Mouse (Mus musculus) thymus, postnatal 25 days (tissue): ENCODE measurements at regions not wholly inside any gene's neighbourhood (a gene's known extent, or its start where the extent isn't known, plus 50 kb on each side); places are given as distances from the start of the nearest gene placed in this dataset.

Experiments used
- DNase-seq: peaks from one replicate; pipeline ENCODE4 v3.0.0; 2022

DNA sequence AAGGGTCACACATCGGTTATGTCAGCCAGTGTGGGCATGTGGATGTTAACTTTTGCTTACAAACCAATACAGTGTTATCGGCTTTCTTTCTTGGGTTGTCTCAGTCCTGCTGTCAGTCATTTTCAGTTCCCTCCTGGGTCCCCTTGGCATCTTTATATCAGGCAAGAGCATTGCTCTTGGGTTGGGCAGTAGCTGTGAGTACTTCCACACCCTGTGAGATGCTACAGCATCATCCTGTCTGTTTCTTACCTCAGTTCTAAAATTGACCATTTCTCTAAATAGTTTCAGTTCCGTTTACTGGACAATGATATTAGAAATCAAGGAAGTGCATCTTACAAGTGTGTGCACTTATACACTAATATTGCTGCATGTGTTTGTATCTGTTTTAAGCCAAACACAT lies 104.9 kb upstream of the Sgk1 start:
- no peak for DNase-seq

DNA sequence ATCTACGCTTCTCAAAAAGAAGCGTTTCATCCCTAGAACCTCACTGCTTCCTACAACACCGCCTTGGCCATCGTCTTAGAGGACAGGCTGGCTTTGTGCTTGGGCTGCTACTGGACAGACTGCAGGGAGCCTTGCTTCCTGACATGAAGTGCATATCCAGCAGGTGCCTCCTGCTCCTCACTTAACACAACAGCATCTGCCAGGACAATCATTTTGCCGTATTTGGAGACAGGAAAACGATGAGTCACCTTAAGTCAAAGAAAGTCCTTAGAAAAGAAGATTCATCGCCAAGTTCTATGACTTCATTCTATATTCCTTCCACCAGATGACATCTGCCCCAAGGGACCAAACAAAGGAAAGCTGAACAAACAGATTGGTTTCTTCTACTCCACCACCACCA lies 98.5 kb upstream of the Sgk1 start:
- no peak for DNase-seq

DNA sequence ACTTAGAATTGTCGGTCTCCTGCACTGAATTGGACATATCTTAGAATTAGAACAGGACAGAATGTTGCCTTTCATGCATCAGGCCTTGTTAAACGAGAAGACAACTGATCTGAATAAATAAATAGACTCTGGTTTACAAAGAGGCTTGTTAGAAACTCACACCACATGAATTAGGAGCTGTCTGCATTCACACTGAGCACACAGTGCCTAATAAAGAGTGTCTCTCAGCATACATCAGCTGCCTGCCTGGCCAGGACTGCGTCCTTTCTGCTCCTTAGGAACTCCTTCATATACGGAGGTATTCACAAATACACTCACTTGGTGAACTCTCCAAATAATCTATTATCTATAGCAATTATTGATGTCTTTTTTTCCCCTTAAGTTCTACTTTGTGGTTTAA lies 96.9 kb upstream of the Sgk1 start:
- no peak for DNase-seq

DNA sequence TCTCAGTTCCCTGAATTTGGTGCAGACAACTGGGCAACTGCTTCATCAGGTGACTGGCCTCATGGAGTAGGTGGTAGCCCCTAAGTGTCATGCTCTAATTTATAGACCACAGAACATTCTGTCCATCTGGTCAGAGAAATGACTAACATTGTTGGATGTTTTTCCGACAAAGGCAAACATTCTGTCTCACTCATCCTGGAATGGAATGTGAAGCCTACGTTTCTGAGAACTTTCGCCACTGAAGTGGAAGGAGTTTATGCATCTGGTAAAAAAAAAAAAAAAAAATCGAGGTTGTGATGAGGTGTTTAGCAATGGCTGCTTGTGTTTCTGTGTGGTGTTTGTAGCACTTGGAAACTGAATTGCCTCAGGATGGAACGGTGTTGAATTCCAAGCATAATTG lies 96.2 kb upstream of the Sgk1 start:
- no peak for DNase-seq

DNA sequence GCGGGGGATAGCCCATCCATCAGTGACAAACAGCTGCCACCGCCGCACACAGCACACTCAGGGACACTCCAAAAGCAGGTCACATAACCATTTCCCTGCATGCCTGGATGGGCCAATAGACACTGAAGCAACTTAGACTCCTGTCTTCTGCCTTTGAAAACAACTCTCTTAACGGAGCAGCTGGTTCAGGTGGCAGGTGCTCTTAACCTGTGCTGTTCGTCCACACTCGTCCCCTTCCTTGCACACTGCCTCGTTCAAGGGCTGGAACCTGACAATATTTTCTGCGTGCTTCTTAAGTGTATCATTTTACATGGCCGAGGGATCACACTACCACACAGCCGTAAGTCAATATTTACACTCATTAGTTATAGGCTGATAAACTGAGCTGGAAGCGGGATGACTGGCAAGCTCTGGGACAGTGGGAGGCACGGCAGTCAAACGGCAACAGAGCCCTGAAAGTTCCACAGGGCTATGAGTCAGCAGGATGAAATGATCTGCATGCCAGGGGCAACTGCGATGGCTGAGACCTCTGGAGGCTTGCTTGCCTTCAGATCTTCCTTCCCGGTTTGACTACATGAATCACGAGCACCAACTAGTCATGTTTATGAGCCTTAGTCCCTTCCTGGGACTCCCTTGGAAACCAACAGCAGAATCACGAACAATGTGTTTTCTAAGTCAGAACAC lies 92.0 kb upstream of the Sgk1 start:
- DNase-seq: no peak

DNA sequence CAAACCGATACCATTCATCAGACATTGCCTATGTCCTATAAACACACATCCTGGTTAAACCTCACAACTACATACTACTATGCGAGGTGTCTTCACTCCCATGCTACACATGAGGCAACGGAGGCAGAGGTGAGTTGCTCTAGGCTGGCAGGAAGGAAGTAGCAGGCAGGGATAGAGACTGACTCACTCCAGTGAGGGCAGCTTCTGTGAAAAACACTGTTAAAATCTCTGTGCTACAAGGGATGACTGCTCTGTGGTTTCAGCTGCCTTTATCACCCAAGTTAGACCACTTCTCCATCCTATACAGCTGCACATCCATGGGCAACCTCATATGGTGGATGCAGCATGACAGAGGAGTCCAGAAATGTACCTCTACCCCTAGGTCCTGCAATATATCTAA lies 91.0 kb upstream of the Sgk1 start:
- DNase-seq: peak; percentile 26

DNA sequence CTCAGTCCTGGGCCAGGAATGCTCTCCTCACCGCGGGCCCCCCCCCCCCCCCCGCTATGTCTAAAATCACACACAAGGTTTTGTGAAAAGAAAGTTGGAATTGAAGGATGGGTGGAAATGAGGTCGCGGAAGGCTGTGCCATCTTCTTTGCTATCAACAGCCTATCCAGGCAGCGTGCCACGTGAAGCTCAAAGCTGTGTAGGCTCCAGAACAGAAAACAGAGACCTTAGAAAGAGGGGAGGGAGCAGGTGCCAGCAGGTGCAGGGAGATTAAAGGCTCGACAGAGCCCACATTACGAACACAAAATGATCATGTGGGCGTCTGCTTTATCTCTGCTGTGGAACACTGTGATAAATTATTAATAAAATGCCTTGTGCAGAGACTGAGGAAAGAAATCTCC lies 89.6 kb upstream of the Sgk1 start:
- peak; percentile 56 for DNase-seq

DNA sequence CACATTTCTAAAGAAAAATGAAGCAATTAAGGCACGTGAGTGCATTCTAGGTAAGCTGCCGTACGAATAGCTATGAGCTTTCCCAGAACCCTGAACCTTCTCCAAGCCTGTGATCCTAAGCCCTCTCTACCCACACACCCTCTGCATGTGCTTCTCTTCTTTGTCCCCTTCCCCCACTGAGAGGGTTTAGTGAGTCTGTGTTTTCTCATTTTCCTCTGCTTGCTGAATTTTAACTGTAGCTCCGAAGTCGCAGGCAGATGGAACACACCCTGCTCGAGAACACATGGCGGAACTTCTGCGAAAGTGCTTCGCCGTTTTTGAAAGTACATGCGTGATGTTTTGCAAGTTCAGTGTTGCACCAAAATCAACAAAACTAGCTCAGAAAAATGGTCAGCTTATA lies 88.3 kb upstream of the Sgk1 start:
- DNase-seq: no peak

DNA sequence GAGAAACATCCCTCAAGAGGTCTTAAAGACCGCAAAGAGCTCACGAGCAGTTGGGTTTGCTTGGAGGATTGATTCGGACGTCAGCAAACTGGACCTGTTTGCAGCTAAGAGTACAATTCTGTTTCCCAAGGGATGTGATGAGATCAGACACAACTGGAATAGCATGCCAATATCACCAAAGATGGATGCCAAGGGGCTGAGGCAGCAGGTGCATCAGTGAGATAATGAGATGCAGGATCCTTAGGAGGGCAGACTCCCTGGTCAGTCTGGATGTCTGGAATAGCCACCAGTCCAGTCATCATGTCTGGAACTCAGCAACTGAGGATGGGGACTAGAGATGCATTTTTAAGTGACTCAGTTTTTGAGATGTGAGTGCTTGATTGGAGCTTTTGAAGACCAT lies 85.6 kb upstream of the Sgk1 start:
- no peak for DNase-seq

DNA sequence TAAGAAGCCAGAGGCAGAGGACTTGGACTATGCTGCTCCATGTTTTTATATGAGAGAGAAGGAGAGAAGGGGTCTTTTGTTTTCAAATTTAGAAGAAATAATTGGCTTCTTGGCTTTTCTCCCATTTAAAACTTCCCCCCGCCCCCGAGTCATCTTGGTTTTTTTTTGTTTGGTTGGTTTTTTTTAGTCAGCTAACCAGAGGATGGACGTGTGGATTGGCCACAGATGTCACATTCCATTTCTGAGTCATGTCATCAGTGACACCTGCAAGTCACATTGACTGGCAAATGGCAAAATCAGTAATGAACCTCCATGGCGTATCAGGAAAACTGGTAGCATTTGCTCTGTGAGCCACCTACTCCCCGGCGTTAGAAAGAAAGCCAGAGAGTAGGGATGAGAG lies 83.9 kb upstream of the Sgk1 start:
- no peak for DNase-seq

DNA sequence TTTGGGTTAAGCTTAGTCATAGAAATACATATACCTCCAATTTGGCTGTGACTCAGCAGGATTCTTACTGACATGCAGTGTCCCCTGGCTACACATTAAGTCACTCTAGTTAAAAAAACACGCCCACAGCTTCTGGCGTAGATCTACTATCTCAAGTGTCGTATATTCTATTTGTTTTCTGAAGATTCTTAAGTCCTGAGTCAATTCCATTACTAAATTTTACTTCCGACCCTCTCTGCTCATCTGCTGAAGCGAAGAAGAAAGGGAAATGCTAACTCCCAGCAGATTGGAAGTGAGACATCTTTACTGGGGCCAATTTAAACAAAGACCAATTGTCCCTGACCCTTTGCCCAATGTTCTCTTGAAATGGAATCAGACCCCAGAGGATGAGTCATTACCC lies 80.4 kb upstream of the Sgk1 start:
- no peak for DNase-seq

DNA sequence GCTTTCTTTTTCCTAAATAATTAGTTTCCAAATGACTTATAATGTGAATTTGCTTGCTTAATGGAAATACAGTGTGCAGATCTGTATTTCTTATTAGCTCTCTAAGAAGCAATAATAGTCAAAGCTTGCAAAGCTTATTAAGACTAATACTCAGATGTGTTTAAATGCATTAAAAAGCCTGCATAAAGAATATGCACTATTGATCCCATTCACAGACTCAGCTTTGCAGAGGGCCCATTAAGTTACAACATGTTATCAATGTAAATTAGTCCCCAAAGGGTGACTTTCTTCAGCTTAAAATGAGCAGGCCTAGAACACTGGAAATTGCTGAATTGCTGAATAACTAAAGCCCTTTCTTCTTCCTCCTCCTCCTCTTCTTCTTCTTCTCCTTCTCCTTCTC lies 78.8 kb upstream of the Sgk1 start:
- no peak for DNase-seq

DNA sequence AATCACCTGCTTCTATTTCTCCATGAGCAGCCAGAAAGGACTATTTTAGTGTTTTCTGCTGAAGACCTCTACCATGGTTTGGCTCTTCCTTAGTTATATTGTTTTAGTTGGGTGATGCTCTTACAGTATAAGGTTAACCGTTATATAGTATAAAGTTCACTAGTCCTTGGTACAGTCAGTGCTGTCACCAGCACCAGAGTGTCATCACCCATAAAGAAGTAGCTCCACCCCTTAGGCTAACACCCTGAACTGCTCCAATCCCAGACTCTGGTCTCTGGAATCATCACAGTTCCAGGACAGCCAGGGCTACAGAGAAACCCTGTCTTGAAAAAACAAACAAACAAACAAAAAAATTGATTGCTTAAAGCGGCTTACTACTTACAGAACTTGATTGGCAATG lies 77.2 kb upstream of the Sgk1 start:
- DNase-seq: no peak

DNA sequence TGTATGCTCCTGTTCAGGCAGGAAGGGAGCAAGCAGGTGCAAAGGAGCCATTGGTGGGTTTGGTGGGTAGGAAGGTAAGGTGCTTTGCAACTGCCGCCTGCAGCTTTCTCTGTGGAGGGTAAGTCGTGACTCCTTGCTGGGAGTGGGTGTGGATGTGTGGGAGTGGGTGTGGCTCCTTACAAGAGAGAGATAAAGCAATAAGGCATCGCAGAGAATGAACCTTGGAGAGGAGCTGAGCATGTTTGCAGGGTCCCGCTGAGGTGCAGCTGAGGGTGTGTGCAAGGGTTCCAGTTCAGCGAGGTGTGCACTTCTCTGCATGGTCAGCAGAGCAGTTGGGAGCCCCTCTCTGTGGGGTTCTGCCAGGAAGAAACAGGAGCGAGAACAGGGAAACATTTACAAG lies 76.4 kb upstream of the Sgk1 start:
- DNase-seq: peak; percentile 21

DNA sequence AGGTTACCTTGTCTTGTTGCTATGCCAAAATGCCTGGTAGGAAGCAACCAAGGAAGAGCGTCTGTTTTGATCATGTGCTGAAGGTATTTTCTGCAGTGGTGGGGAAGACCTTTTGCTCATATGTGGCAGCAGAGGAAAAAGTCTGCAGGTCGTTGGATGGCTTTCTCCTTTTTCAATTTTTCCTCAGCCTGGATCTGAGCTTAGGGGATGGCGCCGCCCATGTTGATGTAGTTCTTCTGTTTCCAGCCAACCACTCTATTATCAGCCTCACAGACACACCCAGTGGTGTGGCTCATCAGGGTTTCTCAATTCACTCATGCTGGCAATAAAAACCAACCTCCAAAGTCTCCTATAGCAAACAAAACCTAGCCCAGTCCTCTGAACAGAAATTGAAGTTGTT lies 75.3 kb upstream of the Sgk1 start:
- no peak for DNase-seq

DNA sequence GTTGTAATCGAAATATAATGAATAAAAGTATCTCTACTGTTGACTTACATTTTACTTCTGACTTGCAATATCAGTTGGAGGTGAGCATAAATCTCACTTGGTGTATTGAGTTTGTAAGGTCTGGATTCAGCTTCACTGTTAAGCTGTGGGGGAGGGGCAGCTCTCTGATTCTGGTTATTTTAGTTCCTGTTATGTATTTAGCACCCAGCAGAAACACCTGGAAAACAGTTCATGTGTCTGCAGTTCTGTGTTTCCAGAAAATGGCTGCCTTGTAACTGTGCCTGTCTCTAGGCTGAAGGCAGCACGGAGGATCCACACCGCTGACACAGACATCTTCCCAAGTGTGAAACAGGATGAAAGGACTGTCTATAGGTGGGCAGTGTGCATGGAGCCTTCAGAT lies 62.3 kb upstream of the Sgk1 start:
- DNase-seq: no peak

DNA sequence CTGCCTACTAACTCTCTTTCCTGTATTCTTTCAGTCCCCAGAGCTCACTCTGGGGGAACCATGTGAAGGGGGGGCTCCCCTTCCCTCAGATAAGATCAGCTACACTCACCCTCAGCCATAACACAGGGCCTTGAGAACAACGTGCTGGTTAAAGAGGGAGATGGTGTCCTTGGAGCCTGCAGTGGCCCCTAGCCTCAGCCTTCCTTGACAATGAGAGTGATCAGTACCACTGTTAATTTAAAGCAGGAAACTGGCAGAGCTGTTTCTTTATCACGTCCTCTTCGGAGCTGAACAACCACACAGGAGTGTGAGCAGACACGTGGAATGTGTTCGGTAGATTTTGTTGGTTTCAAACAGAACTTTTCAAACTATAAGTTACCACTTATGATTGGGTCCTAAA lies 60.6 kb upstream of the Sgk1 start:
- no peak for DNase-seq

DNA sequence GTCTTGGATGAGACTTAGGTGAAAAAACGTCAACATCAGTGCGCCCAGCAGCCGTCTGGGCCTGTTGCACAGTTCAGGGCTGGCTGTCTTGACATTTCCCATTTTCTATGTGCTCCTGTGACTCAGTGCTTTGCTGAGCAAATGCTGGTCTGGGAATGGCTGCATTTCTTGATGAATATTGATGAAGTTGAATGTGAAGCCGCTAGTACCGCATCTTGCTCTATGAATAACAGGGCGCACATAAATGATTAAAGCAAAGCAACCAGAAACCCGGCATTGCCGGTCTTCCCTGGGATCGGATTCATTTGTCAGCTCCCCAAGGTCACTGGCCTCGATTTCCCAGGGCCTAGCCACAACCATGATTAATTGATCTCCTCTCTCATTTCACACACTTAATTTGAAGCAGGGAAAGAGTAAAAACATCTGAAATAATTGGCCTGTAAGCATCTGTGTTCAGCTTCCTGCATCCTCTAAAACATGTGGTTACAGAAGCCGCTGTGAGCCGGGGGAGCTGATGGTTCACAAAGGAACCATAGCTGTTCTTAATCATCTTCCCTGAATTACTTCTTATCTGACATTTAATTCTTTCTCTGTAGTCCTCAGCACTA lies 57.5 kb upstream of the Sgk1 start:
- DNase-seq: no peak

DNA sequence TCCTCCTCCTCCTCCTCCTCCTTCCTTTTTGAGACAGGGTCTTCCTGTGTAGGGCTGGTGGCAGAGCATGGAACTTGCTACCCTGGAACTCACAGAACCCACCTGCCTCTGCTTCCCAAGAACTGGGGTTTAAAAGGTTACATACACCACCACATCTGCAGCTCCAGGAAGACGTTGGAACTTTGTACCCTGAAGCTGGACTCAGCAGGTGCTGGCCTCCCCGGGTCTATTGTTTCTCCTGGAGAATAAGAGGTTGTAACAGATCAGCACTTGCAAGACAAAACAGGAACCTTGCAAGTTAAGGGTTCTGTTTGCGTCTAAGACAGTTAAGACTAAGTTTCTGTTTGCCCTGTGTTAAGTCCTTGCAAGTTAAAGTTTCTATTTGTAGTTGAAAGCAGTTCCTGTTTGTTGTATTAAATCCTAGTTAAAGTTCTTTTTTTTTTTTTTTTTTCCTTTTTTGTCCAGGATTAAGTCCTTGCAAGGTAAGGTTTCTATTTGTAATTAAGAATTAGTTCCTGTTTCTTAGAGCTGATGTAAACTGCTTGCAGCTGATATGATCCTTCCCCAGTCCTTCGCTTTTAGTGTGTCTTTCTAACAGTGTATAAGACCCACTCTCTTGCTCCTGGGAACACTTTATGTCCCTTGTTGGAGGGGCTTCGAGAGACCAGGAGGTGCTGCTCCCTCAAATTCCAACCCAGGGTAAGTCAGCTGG lies 55.0 kb upstream of the Sgk1 start:
- DNase-seq: peak; percentile 27

DNA sequence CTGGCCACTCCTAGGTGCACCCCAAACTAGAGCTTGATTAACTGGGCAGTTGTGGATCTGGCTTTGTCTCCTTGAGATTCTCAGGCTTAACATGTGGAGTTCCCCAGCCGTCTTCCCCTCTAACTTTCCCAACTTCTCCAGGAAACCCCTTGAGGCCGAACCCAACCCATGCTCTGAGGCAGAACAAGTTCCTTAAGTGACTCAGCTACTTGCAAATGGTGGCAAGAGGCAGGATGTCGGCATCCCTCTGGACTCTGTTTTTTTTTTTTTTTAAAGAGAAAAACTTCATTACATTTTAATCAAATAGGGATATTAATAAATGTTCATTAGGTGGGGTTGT lies 54.5 kb upstream of the Sgk1 start:
- DNase-seq: no peak

DNA sequence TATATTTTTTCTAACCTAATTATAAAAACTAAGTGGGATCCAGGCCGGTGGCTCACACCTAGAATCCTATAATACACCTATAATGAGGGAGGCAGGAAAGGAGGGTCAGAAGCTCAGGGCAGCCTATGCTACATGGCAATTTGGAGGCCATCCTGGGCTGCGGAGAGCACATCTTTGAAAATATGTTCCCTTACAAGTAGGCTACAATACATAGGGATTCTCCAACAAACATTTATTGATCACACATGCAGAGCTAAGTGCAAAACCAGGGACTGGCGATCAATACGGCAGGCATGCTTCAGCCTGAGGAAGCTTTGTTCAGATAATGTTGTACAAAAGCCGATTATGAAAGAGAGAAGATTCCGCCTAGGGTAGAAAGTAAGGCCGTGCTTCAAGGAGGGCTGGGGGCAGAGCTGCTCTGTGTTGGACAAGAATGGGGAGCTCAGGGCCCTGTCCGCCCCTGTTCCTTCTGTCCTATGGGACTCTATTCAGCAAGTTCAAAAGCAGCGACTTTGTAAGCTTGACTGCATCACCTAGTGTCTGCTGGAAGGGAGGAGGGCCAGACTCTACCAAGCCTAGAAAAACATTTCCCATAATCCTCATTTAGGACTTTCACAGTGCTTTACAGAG lies 53.4 kb upstream of the Sgk1 start:
- no peak for DNase-seq

DNA sequence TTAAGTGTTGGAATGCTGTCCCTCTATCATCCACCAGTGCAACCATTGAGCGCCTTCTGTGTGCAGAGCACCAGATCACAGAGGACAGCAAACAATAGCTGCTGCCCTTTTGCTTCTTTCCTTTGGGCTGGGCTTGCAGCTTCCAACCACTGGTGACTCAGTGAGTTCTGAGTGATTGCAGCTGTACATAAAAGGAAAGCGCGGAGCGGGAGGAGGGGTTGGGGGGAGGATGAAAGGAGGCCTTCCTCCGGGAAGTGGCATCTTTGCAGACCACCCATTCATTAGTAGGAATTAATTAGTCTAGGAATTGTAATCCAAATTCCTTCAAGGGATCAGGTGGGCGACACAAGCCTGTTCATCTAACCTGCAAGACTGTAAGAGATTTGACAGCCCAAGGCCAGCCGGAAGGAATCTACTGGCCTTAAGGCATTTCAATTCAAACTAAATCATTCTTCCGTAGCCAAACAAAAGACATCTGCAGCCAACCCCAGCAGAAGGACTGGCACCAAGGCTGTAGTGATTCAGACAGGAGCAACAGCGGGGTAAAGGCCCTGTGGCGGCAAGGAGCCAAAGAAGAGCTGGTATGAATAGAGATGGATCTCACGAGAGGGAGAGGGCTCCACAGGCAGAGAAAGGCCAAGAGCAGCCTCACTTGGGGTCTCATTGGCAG lies 52.8 kb upstream of the Sgk1 start:
- DNase-seq: no peak

DNA sequence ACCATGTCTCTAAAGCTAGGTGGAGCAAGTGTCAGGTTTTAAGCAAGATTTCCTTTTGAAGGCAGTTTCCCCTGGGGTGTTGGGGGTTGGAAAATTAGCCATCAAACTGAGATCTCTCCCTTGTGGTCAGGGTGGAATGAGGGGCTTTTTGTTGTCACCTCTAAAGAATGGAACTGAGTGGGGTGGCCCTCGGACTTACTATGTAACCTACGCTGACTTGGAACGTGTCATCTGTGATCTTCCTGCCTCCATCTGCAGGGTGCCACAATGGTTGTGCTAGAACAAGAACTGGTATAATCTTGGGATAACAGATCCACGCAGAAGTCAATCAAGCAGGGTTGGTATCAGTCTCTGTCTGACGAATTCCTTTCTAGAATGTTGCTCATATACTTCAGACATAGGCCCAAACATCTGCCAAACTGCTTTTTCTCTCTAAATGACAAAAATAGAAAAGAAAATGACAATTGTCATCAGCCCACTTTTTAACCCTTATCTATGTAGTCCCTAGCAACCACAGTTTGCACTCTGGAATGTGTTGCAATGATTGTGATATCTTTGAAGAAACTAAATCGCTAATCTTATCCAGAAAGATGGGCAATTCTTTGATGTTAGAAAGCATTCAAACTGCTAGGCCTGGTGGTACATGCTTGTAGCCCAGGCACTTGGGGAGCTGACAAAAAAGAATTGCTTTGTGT lies 50.8 kb upstream of the Sgk1 start:
- DNase-seq: no peak
